Mouse (Mus musculus) liver, embryonic 12.5 days (tissue): ENCODE measurements around the gene Csad. TPM values are rescaled to one million over a fixed set of nuclear protein-coding genes. Genes with fewer than 3 reads are reported as not detected.
A peak's percentile ranks its signal among the peaks of the same experiment; 100 is the strongest.

ENCODE experiments used
- ATAC-seq: fragments of 200-750 bp; cut with Nextera tagmentation; 2 replicates; pipeline ENCODE4 v1.8.0; 2017; ENCODE audit warnings: moderate number of reproducible peaks, mild to moderate bottlenecking, moderate library complexity
- H3K27ac ChIP-seq: fragments of 300-500 bp; sonication (generic); 2 replicates; pipeline ENCODE4 v1.5.1; 2016; ENCODE audit warnings: mild to moderate bottlenecking
- H3K27me3 ChIP-seq: fragments of 300-500 bp; sonication (generic); replicated peaks from 2 replicates; pipeline ENCODE4 v1.6.1; 2016; ENCODE audit warnings: mild to moderate bottlenecking, moderate library complexity
- H3K36me3 ChIP-seq: fragments of 300-500 bp; sonication (generic); 2 replicates; pipeline ENCODE4 v1.6.1; 2016; ENCODE audit warnings: mild to moderate bottlenecking, moderate library complexity
- H3K4me1 ChIP-seq: fragments of 300-500 bp; sonication (generic); 2 replicates; pipeline ENCODE4 v1.6.1; 2016
- H3K4me2 ChIP-seq: fragments of 300-500 bp; sonication (generic); 2 replicates; pipeline ENCODE4 v1.6.1; 2016; ENCODE audit warnings: mild to moderate bottlenecking, moderate library complexity
- H3K4me3 ChIP-seq: fragments of 300-500 bp; sonication (generic); 2 replicates; pipeline ENCODE4 v1.5.1; 2016; ENCODE audit warnings: mild to moderate bottlenecking, moderate library complexity
- H3K9ac ChIP-seq: fragments of 300-500 bp; sonication (generic); 2 replicates; pipeline ENCODE4 v1.6.1; 2016; ENCODE audit warnings: mild to moderate bottlenecking, moderate library complexity
- H3K9me3 ChIP-seq: fragments of 300-500 bp; sonication (generic); replicated peaks from 2 replicates; pipeline ENCODE4 v1.6.1; 2016; ENCODE audit warnings: mild to moderate bottlenecking, moderate library complexity
- WGBS: fragments of 180-500 bp; shearing (Covaris S2); methylation state at CpG from one replicate; pipeline ENCODE4 v1.1.7; 2016; ENCODE audit not compliant: insufficient replicate concordance; 5-methylcytosine and 5-hydroxymethylcytosine counted together
- polyA plus RNA-seq: library from polyadenylated mRNA; unstranded; fragments of >200 nt; fragmentation: Nextera tagmentation; extraction: Ambion mirVana; gene quantifications from 2 replicates; pipeline ENCODE4 v1.2.1, GENCODE M21; 2016

Csad gene
- polyA plus RNA-seq, 1 experiment from 2014 or later: 21.9 TPM

GRCm38 (mm10) chr15:102147674-102148402 is 56.7 kb downstream of the Csad start:
- no peak overlapping the region for H3K4me3 ChIP-seq
- H3K27me3 ChIP-seq: peaks cover 35% of the 10 kb centered on the region
- no peaks in the 10 kb centered on the region for H3K9me3 ChIP-seq
- no peak for ATAC-seq
- 40% methylated on average over 16 of the region's 16 CpGs for WGBS
- no peak overlapping the region for H3K9ac ChIP-seq
- H3K27ac ChIP-seq: no peak overlapping the region
- H3K4me2 ChIP-seq: no peak overlapping the region
- peaks cover 76% of the 10 kb centered on the region for H3K4me1 ChIP-seq
- peaks cover under 1% of the 10 kb centered on the region for H3K36me3 ChIP-seq

- Histone ChIP-seq H3K4me2 (no peak overlapping the region), H3K9me3 (no peaks in the 10 kb centered on the region), H3K9ac (no peak overlapping the region), H3K27me3 (peaks cover 44% of the 10 kb centered on the region), H3K4me1 (peaks cover 74% of the 10 kb centered on the region), H3K4me3 (no peak overlapping the region), H3K36me3 (no peaks in the 10 kb centered on the region), H3K27ac (no peak overlapping the region)
- no peak for ATAC-seq
- 4% methylated on average over 1 of the region's 1 CpGs for whole genome bisulfite sequencing
Measured at GRCm38 (mm10) chr15:102146882-102147281, 57.6 kb downstream of the Csad start.

GRCm38 (mm10) chr15:102146089-102146488 is 58.4 kb downstream of the Csad start:
- peaks cover 50% of the 10 kb centered on the region for H3K27me3 ChIP-seq
- H3K9ac ChIP-seq: no peak overlapping the region
- no peak overlapping the region for H3K27ac ChIP-seq
- H3K9me3 ChIP-seq: no peaks in the 10 kb centered on the region
- H3K4me1 ChIP-seq: peaks cover 67% of the 10 kb centered on the region
- H3K4me3 ChIP-seq: no peak overlapping the region
- no peak for ATAC-seq
- 62% methylated on average over 5 of the region's 5 CpGs for WGBS
- H3K4me2 ChIP-seq: no peak overlapping the region
- H3K36me3 ChIP-seq: no peaks in the 10 kb centered on the region

GRCm38 (mm10) chr15:102145330-102145729 is 59.2 kb downstream of the Csad start:
- Histone ChIP-seq H3K4me3 (no peak overlapping the region), H3K9me3 (no peaks in the 10 kb centered on the region), H3K27ac (no peak overlapping the region), H3K27me3 (peaks cover 50% of the 10 kb centered on the region), H3K4me1 (peaks cover 60% of the 10 kb centered on the region), H3K36me3 (no peaks in the 10 kb centered on the region), H3K4me2 (no peak overlapping the region), H3K9ac (no peak overlapping the region)
- 76% methylated on average over 10 of the region's 10 CpGs for WGBS
- ATAC-seq: no peak

- H3K27ac ChIP-seq: no peak overlapping the region
- no peaks in the 10 kb centered on the region for H3K36me3 ChIP-seq
- H3K9me3 ChIP-seq: no peaks in the 10 kb centered on the region
- H3K4me1 ChIP-seq: peaks cover 54% of the 10 kb centered on the region
- WGBS: 22% methylated on average over 19 of the region's 19 CpGs
- no peak for ATAC-seq
- H3K4me2 ChIP-seq: peak overlapping the region; percentile 50
- peaks cover 50% of the 10 kb centered on the region for H3K27me3 ChIP-seq
- peak overlapping the region; percentile 16; the same call in 1 of the 2 replicates for H3K4me3 ChIP-seq
- peak overlapping the region; percentile 39; the same call in 1 of the 2 replicates for H3K9ac ChIP-seq
Measured at GRCm38 (mm10) chr15:102144726-102145125, 59.8 kb downstream of the Csad start.

GRCm38 (mm10) chr15:102144274-102144711 is 60.2 kb downstream of the Csad start, which contains the start of gene Igfbp6:
TSS of gene Igfbp6 (plus strand) at chr15:102144362.
- H3K4me2 ChIP-seq: peak within 1 kb of the TSS; percentile 50
- 21% methylated on average over 22 of the region's 22 CpGs for WGBS
- peak within 1 kb of the TSS; percentile 16; the same call in 1 of the 2 replicates for H3K4me3 ChIP-seq
- H3K4me1 ChIP-seq: peaks cover 49% of the 10 kb centered on the region
- peaks cover 50% of the 10 kb centered on the region for H3K27me3 ChIP-seq
- ATAC-seq: no peak
- no peaks in the 10 kb centered on the region for H3K9me3 ChIP-seq
- peak within 1 kb of the TSS; percentile 39; the same call in 1 of the 2 replicates for H3K9ac ChIP-seq
- no peak within 1 kb of the TSS for H3K27ac ChIP-seq
- H3K36me3 ChIP-seq: no peaks in the 10 kb centered on the region

GRCm38 (mm10) chr15:102142914-102143912 is 61.3 kb downstream of the Csad start:
- no peak for ATAC-seq
- Histone ChIP-seq H3K36me3 (no peaks in the 10 kb centered on the region), H3K27ac (no peak overlapping the region), H3K27me3 (peaks cover 50% of the 10 kb centered on the region), H3K4me1 (peaks cover 40% of the 10 kb centered on the region), H3K9me3 (no peaks in the 10 kb centered on the region), H3K4me2 (no peak overlapping the region), H3K9ac (no peak overlapping the region), H3K4me3 (no peak overlapping the region)
- WGBS: 53% methylated on average over 23 of the region's 23 CpGs

GRCm38 (mm10) chr15:102141120-102141519 is 63.4 kb downstream of the Csad start:
- ATAC-seq: no peak
- peaks cover 49% of the 10 kb centered on the region for H3K27me3 ChIP-seq
- H3K9me3 ChIP-seq: no peaks in the 10 kb centered on the region
- no peak overlapping the region for H3K4me2 ChIP-seq
- no peak overlapping the region for H3K27ac ChIP-seq
- peaks cover 34% of the 10 kb centered on the region for H3K4me1 ChIP-seq
- H3K9ac ChIP-seq: no peak overlapping the region
- H3K4me3 ChIP-seq: no peak overlapping the region
- 76% methylated on average over 5 of the region's 5 CpGs for WGBS
- H3K36me3 ChIP-seq: no peaks in the 10 kb centered on the region

GRCm38 (mm10) chr15:102136129-102136758 is 68.3 kb downstream of the Csad start, which contains the start of gene Spryd3:
TSS of gene Spryd3 (minus strand) at chr15:102136234.
- Histone ChIP-seq H3K4me2 (peak within 1 kb of the TSS; percentile 92), H3K36me3 (peaks cover 25% of the 10 kb centered on the region), H3K27ac (peak within 1 kb of the TSS; percentile 83), H3K27me3 (no peaks in the 10 kb centered on the region; the same call in 1 of the 2 replicates), H3K4me3 (peak within 1 kb of the TSS; percentile 90), H3K9ac (peak within 1 kb of the TSS; percentile 85), H3K4me1 (peaks cover 24% of the 10 kb centered on the region), H3K9me3 (no peaks in the 10 kb centered on the region)
- 1% methylated on average over 46 of the region's 50 CpGs for WGBS
- peak; percentile 98 for ATAC-seq

- Histone ChIP-seq H3K4me2 (peak overlapping the region; percentile 92), H3K4me3 (peak overlapping the region; percentile 90), H3K27ac (peak overlapping the region; percentile 83), H3K9me3 (no peaks in the 10 kb centered on the region), H3K4me1 (peaks cover 24% of the 10 kb centered on the region), H3K27me3 (no peaks in the 10 kb centered on the region; the same call in 1 of the 2 replicates), H3K36me3 (peaks cover 31% of the 10 kb centered on the region), H3K9ac (peak overlapping the region; percentile 85)
- ATAC-seq: peak; percentile 75
- WGBS: 4% methylated on average over 34 of the region's 35 CpGs
Measured at GRCm38 (mm10) chr15:102135522-102136128, 68.9 kb downstream of the Csad start.

GRCm38 (mm10) chr15:102134709-102135108 is 69.8 kb downstream of the Csad start:
- Histone ChIP-seq H3K4me2 (peak overlapping the region; percentile 92), H3K9me3 (no peaks in the 10 kb centered on the region), H3K27ac (peak overlapping the region; percentile 83), H3K27me3 (no peaks in the 10 kb centered on the region; the same call in 1 of the 2 replicates), H3K9ac (peak overlapping the region; percentile 85; the same call in 1 of the 2 replicates), H3K4me1 (peaks cover 24% of the 10 kb centered on the region), H3K36me3 (peaks cover 40% of the 10 kb centered on the region), H3K4me3 (peak overlapping the region; percentile 90)
- WGBS: 83% methylated on average over 2 of the region's 2 CpGs
- ATAC-seq: no peak
